Mouse (Mus musculus): ENCODE measurements around the gene Acsf3.
A peak's percentile ranks its signal among the peaks of the same experiment; 100 is the strongest.

Gene Acsf3

GRCm38 (mm10) chr8:122775285-122776155 is at the start of gene Acsf3:
Gene Acsf3, plus strand, starts transcription at chr8:122775486.
- peak; percentile 65 for DNase-seq (ENCODE audit: low read depth, low spot score)

GRCm38 (mm10) chr8:122726789-122727188 is 48.5 kb upstream of the Acsf3 start:
- no peak for DNase-seq (ENCODE audit: low read depth, low spot score)

GRCm38 (mm10) chr8:122727412-122727811 is 47.9 kb upstream of the Acsf3 start:
- DNase-seq (ENCODE audit: low read depth, low spot score), result no peak

- DNase-seq (ENCODE audit: low read depth, low spot score), result no peak
Observed at GRCm38 (mm10) chr8:122728630-122729029, 46.7 kb upstream of the Acsf3 start.

- no peak for DNase-seq (ENCODE audit: low read depth, low spot score)
Observed at GRCm38 (mm10) chr8:122735110-122735509, 40.2 kb upstream of the Acsf3 start.

GRCm38 (mm10) chr8:122735542-122736473 is 39.5 kb upstream of the Acsf3 start:
- peak; percentile 35 for DNase-seq (ENCODE audit: low read depth, low spot score)

GRCm38 (mm10) chr8:122736623-122737022 is 38.7 kb upstream of the Acsf3 start:
- no peak for DNase-seq (ENCODE audit: low read depth, low spot score)

- no peak for DNase-seq (ENCODE audit: low read depth, low spot score)
Observed at GRCm38 (mm10) chr8:122737071-122737470, 38.2 kb upstream of the Acsf3 start.

GRCm38 (mm10) chr8:122737886-122738285 is 37.4 kb upstream of the Acsf3 start:
- no peak for DNase-seq (ENCODE audit: low read depth, low spot score)

GRCm38 (mm10) chr8:122739102-122739725 is 36.1 kb upstream of the Acsf3 start:
- peak; percentile 77 for DNase-seq (ENCODE audit: low read depth, low spot score)

- DNase-seq (ENCODE audit: low read depth, low spot score), result no peak
Observed at GRCm38 (mm10) chr8:122742471-122742870, 32.8 kb upstream of the Acsf3 start.

- no peak for DNase-seq (ENCODE audit: low read depth, low spot score)
Observed at GRCm38 (mm10) chr8:122745022-122745749, 30.1 kb upstream of the Acsf3 start.

GRCm38 (mm10) chr8:122745750-122746275 is 29.5 kb upstream of the Acsf3 start:
- DNase-seq (ENCODE audit: low read depth, low spot score), result no peak

- no peak for DNase-seq (ENCODE audit: low read depth, low spot score)
Observed at GRCm38 (mm10) chr8:122746439-122746838, 28.8 kb upstream of the Acsf3 start.

- no peak for DNase-seq (ENCODE audit: low read depth, low spot score)
Observed at GRCm38 (mm10) chr8:122747825-122748224, 27.5 kb upstream of the Acsf3 start.

- no peak for DNase-seq (ENCODE audit: low read depth, low spot score)
Observed at GRCm38 (mm10) chr8:122749333-122749958, 25.8 kb upstream of the Acsf3 start.

- no peak for DNase-seq (ENCODE audit: low read depth, low spot score)
Observed at GRCm38 (mm10) chr8:122751342-122751741, 23.9 kb upstream of the Acsf3 start.

- DNase-seq (ENCODE audit: low read depth, low spot score), result no peak
Observed at GRCm38 (mm10) chr8:122752111-122752721, 23.1 kb upstream of the Acsf3 start.

GRCm38 (mm10) chr8:122758597-122758996 is 16.7 kb upstream of the Acsf3 start:
- no peak for DNase-seq (ENCODE audit: low read depth, low spot score)

GRCm38 (mm10) chr8:122760116-122760515 is 15.2 kb upstream of the Acsf3 start:
- DNase-seq (ENCODE audit: low read depth, low spot score), result no peak

Measured in CD4-positive helper T cell, adult 2 months (primary cell).